Mouse (Mus musculus): Measurements from ENCODE around the gene Raver2.

Gene Raver2

DNA sequence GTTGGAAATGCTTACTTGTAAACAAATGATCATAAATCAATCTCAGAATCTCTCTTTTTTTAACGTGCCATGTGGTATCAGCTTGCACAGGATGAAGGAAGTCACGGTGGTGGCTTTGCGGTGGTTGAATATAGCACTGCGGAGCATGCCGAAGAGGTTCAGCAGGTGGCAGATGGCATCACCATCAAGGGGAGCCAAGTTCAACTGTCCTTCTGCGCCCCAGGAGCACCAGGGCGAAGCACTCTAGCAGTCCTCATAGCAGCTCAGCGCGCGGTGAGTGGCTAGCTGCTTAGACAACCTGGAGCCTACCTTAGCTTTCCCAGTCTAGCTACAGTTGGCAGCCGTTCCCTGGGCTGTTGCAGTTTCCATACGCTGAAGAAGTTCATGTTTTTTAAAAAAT lies 38.3 kb downstream of the Raver2 start:
- DNase-seq (ENCODE audit: low read depth, low spot score) = no peak

GRCm38 (mm10) chr4:101121002-101121401 lies 52.2 kb downstream of the Raver2 start:
- no peak for DNase-seq (ENCODE audit: low read depth, low spot score)

GRCm38 (mm10) chr4:101135013-101135412 lies 66.2 kb downstream of the Raver2 start:
- DNase-seq (ENCODE audit: low read depth, low spot score) = no peak

DNA sequence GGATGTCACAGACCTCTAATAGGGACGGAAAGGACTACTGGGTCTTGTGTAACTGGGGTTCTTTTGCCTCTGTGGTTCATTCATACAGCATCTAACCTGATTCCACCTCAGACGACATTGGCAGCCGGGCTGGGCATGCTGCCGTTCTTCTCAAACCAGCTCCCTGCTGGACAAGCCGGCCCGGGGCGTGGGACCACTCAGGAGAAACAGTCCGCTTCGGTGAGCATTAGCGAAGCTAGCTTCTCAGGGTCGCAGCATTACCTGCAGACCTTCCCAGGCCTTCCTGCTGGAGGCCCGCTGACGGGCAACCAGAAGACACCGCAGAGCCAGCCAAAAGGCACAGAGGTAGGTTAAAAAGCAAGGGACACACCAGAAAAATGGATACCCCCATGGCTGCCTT lies 67.1 kb downstream of the Raver2 start:
- no peak for DNase-seq (ENCODE audit: low read depth, low spot score)

GRCm38 (mm10) chr4:101137975-101138374 lies 69.2 kb downstream of the Raver2 start:
- no peak for DNase-seq (ENCODE audit: low read depth, low spot score)

DNA sequence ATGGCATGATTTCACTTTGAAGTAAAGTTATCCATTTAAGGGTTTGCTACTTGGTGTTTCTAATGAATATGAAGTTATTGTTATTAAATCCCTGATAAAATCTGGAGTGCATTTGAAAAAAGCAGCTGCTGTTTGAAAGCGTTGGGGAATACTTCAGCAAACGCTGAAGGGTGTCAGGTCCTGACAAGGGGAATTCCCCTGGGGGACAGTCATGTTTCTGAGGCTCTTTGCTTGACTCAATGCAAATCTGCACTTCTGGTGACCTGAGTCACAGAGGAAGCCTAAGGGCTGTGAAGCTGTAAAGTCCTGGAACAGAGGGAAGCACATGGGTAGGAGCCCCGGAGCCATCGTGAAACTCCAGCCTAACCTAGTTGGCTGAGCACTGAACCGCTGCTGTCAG lies 73.0 kb downstream of the Raver2 start:
- no peak for DNase-seq (ENCODE audit: low read depth, low spot score)

DNA sequence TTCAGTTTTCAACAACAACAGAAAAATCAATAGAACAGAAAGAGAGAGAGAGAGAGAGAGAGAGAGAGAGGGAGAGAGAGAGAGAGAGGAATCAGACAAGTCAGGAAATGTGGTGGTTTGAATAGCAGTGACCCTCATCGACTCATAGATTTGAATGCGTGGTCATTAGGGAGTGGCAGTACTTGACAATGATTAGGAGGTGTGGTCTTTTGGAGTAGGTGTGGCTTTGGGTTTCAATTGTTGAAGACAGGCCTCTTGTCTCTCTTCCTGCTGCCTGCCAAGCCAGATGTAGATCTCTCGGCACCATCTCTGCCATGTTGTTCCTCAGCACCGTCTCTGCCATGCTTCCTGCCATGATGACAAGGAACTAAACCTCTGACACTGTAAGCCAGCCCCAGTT lies 75.1 kb downstream of the Raver2 start:
- DNase-seq (ENCODE audit: low read depth, low spot score) = no peak

GRCm38 (mm10) chr4:101144361-101144760 lies 75.6 kb downstream of the Raver2 start:
- no peak for DNase-seq (ENCODE audit: low read depth, low spot score)

- no peak for DNase-seq (ENCODE audit: low read depth, low spot score)
These were observed 76.0 kb downstream of the Raver2 start for GRCm38 (mm10) chr4:101144790-101145189.

GRCm38 (mm10) chr4:101146047-101146745 lies 77.4 kb downstream of the Raver2 start:
- DNase-seq (ENCODE audit: low read depth, low spot score) = peak; percentile 93

DNA sequence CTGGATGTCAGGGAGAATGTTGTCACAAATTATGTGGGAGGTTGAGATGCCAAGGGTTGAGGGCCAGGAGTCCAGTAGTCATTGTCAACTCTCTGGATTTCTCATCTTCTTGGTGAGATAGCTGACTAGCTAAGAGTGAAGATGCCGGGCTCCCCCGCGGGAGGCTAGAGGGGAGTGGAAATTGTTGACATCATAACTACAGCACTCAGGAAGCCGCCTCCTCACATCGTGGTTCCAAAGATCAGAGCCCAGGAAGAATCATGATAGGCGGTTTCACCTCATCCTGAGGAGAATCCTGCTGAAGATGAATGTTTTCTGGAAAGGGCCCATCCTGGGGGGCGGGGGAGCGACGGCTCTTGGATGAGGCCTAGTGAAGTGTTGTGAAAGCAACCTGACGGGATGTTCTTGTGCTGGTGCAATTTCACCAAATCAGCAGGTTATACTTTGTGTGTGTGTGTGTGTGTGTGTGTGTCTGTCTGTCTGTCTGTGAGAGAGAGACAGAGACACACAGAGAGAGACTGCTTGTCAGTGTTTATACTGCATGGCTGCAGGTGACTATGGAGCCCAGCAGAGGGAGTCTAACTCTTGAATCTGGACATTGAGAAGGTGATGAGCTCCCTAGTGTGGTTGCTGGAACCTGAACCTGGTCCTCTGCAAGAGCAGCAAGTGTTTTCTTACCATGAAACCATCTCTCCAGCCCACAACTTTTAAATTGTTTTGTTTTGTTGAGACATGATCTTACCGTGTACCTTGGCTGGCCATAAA lies 78.3 kb downstream of the Raver2 start:
- DNase-seq (ENCODE audit: low read depth, low spot score) = no peak

DNA sequence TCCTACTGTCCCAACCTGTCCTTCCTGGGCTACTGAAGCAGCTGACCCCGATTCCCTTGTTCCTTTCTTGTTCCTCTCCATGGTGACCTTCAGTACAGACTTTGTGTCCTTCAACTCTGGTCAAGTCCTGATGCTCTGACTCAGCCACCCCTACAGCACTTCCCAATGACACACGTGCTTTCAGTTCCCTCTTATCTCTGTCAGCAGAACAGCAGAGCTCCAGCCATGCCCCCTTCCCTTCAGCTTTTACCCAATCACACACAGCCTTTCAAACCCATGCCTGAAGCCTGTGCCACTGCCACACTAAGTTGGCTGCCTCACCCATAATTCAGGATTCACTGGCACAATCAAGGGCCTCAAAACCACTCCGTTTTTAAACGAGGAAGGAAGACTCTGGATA lies 86.8 kb downstream of the Raver2 start:
- DNase-seq (ENCODE audit: low read depth, low spot score) = no peak

DNA sequence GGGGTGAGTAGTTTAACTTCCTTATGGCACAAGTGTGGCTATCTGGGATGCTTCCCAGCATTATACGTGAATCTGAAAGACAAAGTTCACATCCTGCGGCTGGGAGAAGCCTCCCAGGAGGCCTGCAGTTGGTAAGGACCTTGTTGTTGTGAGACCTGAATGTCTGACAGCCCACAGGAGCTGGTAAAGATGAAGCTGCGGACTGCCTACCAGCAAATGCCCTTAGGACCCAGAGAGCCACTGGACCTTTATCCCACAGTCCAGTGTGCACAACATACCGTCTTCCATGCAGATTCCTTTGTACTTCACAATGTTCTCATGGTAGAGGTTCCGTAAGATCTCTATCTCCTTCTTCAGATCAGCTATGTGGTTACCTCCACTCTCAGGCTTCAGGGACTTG lies 88.7 kb downstream of the Raver2 start:
- no peak for DNase-seq (ENCODE audit: low read depth, low spot score)

- DNase-seq (ENCODE audit: low read depth, low spot score) = peak; percentile 87
These were observed 89.5 kb downstream of the Raver2 start for GRCm38 (mm10) chr4:101158282-101158681.

GRCm38 (mm10) chr4:101159191-101159764 lies 90.5 kb downstream of the Raver2 start:
- DNase-seq (ENCODE audit: low read depth, low spot score) = peak; percentile 59

DNA sequence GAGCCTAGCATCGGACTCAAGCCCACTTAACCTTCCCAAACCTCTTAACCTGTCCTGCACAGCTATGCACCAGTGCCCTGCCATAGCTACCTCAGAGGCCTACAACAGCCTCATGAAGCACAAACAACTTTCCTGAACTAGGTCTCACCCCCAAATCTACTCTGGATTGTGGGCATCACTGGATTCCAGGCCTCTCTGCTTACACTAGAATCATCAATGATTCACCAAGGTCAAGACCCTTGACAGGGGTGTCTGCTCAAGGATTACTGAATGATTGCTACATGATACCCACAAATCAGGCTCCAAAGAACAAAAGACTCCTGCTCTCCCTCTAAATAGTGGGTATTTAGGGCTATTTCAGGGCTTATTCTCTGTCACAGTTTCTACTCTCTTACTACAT lies 92.0 kb downstream of the Raver2 start:
- DNase-seq (ENCODE audit: low read depth, low spot score) = no peak

DNA sequence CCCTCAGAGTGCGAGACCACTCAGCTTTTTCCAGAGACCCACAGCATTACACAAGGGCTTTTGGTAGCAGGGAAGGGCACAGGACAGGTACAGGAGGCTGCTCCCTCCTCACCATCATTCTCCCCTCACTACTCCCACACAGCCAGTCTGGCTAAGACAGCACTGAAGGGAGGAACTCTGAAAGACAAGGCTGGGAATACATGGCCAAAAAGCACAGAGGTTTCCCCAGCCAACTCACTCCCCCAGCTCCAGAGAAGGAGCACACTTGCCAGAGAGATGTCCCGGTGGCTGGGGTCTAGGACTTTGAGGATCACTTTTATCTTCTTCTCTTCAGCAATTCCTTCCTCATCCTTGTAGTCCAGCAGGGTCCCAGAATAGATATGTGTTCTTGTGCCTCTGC lies 95.4 kb downstream of the Raver2 start:
- peak; percentile 52 for DNase-seq (ENCODE audit: low read depth, low spot score)

DNA sequence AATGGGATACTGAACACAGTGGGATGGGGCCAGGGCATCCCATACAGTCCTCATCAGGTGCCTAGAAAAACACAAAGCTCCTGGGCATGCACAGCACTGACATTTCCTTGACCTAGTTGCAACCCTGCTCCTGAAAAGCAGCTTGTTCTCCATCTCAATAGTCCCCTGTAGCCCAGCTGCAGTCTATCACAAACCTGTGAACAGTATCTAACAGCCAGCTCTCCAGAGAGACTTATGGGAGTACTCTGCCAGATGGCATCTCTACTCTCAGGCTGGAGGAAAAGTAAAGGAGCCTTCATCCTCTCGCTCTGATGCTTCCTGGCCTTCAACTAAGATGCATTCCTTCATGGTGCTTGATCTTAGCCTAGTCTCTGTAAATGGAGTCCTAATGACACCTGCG lies 95.9 kb downstream of the Raver2 start:
- DNase-seq (ENCODE audit: low read depth, low spot score) = peak; percentile 60

DNA sequence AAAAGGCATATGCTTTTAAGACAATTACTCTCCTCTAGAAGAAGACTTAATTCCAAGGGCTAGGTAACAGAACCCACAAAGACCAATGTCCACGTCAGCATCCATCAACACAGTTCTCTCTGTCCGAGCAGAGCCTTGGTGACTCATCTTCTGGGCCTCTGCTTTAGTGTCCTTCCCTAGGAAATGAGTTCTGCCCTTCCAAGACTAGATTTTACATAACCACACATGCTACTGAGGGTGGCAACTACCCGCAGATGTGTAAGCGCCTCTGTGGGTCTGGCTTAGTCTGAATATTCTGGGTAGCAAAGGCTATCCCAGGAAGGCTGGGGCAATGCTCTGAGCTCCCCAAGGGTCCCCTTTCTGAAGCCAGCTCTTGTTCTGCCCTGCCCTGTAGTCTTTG lies 97.0 kb downstream of the Raver2 start:
- peak; percentile 30 for DNase-seq (ENCODE audit: low read depth, low spot score)

- no peak for DNase-seq (ENCODE audit: low read depth, low spot score)
These were observed 99.0 kb downstream of the Raver2 start for GRCm38 (mm10) chr4:101167777-101168176.

DNA sequence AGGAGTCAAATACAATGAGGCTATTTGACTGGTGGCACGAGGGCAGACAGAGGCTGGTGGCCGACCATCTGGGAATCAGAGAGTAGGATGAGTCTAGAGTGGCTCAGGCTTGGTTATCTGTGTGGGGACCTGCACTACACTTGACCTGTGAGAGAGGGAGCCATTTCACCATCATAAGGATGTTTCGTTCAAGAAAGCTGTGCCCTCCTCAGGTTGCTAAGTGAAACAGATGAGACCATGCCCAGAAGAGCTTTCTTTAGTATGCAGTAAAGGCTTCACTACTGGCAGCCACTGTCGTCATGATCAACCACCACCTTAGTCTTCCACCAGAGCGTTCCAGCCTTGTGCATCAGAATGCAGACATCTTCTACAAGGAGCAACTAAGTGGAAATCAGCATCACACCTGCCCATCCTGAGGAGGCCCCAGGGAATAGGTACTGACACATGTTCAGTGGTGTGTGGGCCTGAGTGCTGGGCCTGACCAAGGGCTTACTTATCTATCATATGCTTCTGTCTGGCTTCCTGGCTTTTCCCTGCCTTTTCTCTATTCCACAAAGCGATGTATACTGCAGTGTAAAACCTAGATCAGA lies 99.5 kb downstream of the Raver2 start:
- DNase-seq (ENCODE audit: low read depth, low spot score) = peak; percentile 86

DNA sequence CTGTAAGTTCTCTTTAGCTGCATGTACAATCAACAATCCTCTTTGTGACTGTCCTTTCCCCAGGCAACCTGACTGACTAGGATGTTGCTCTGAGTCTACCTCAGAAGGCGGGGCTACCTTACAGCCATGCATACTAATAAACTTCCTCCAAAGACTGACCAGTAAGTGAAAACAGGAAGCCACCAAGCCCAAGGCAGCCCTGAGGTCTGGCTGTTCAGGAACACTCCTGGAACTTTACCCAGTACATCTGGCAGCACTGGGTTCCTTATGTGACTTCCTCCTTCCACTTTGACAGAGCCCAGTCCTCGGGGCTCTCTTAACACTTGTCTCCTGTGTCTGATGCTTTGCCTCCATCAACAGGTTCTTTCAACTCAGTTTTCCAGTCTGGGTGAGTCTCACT lies 104.0 kb downstream of the Raver2 start:
- DNase-seq (ENCODE audit: low read depth, low spot score) = no peak
